Mouse (Mus musculus) lung, adult 2 months (tissue): ENCODE data around the gene Gm29427.

Source experiments
- CTCF ChIP-seq: fragments of 200-500 bp; IDR thresholded peaks from 2 replicates; pipeline ENCODE4 v1.5.1; 2011; ENCODE audit warnings: mild to moderate bottlenecking, low read length, control low read depth; ENCODE audit not compliant: insufficient read depth
- POLR2A ChIP-seq: fragments of 200-500 bp; IDR thresholded peaks from 2 replicates; pipeline ENCODE4 v1.6.1; 2011; ENCODE audit warnings: low read depth, mild to moderate bottlenecking, control low read depth, low read length, borderline replicate concordance; ENCODE audit errors: extremely low read depth

GRCm38 (mm10) chr1:130732706-130733658 lies 17.4 kb upstream of the Gm29427 start:
- no peak; the same call in 1 of the 2 replicates for TF ChIP-seq POLR2A
- TF ChIP-seq CTCF = no peak
